Mouse (Mus musculus): ENCODE data around the gene Cel. TPM values are rescaled to one million over a fixed set of nuclear protein-coding genes. Genes with fewer than 3 reads are reported as not detected.
A peak's percentile ranks its signal among the peaks of the same experiment; 100 is the strongest.
"Not testable (repeated sequence)": the region's sequence is repeated elsewhere in the genome, so short reads cannot be mapped to it uniquely, and the experiment has no call there.

Cel gene
- total and polyA plus RNA-seq, 2 experiments, result 0.11 to 70.5 TPM

GRCm38 (mm10) chr2:28518231-28518630, 45.0 kb downstream of the Cel start:
- Histone ChIP-seq H3K79me2 (ENCODE audit: control insufficient read depth, insufficient read depth, low read length) (no peaks in the 10 kb centered on the region), H3K27ac (replicated peaks; ENCODE audit: insufficient read depth, low read depth, low read length) (no peak overlapping the region), H3K9ac (ENCODE audit: low read depth, low read length) (no peak overlapping the region), H3K36me3 (ENCODE audit: control insufficient read depth, insufficient read depth, low read length) (no peaks in the 10 kb centered on the region), H3K4me3 (ENCODE audit: insufficient read depth, low read depth, low read length) (no peak overlapping the region), H3K4me1 (ENCODE audit: control insufficient read depth, insufficient read depth, low read length) (peaks cover 4% of the 10 kb centered on the region), H3K27me3 (ENCODE audit: control insufficient read depth, insufficient read depth, low read length) (no peaks in the 10 kb centered on the region)
- 83% methylated on average over 2 of the region's 2 CpGs for WGBS
- no peak for DNase-seq (ENCODE audit: extremely low read depth, low read depth, low spot score)
- TF ChIP-seq POLR2A (IDR thresholded peaks at IDR 0.05; ENCODE audit: extremely low read depth, insufficient read depth, low read length), result no peak
- no peak for TF ChIP-seq CTCF (IDR thresholded peaks at IDR 0.05; ENCODE audit: low read depth, low read length)

- no peaks in the 10 kb centered on the region for H3K36me3 ChIP-seq (ENCODE audit: control insufficient read depth, insufficient read depth, low read length)
- no peaks in the 10 kb centered on the region for H3K79me2 ChIP-seq (ENCODE audit: control insufficient read depth, insufficient read depth, low read length)
- H3K27ac ChIP-seq (replicated peaks; ENCODE audit: insufficient read depth, low read depth, low read length), result no peak overlapping the region
- no peak overlapping the region for H3K9ac ChIP-seq (ENCODE audit: low read depth, low read length)
- peak; percentile 84 for DNase-seq (ENCODE audit: extremely low read depth, low read depth, low spot score)
- no peak overlapping the region for H3K4me3 ChIP-seq (ENCODE audit: insufficient read depth, low read depth, low read length)
- H3K4me1 ChIP-seq (ENCODE audit: control insufficient read depth, insufficient read depth, low read length), result peaks cover 4% of the 10 kb centered on the region
- WGBS, result 22% methylated on average over 5 of the region's 5 CpGs
- peak; percentile 96 for TF ChIP-seq CTCF (IDR thresholded peaks at IDR 0.05; ENCODE audit: low read depth, low read length)
- no peak for TF ChIP-seq POLR2A (IDR thresholded peaks at IDR 0.05; ENCODE audit: extremely low read depth, insufficient read depth, low read length)
- no peaks in the 10 kb centered on the region for H3K27me3 ChIP-seq (ENCODE audit: control insufficient read depth, insufficient read depth, low read length)
Measured at GRCm38 (mm10) chr2:28517206-28517909, 45.8 kb downstream of the Cel start.

- no peaks in the 10 kb centered on the region for H3K27me3 ChIP-seq (ENCODE audit: control insufficient read depth, insufficient read depth, low read length)
- peak; percentile 25 for DNase-seq (ENCODE audit: extremely low read depth, low read depth, low spot score)
- no peaks in the 10 kb centered on the region for H3K79me2 ChIP-seq (ENCODE audit: control insufficient read depth, insufficient read depth, low read length)
- WGBS, result 17% methylated on average over 5 of the region's 5 CpGs
- peaks cover 4% of the 10 kb centered on the region for H3K4me1 ChIP-seq (ENCODE audit: control insufficient read depth, insufficient read depth, low read length)
- H3K4me3 ChIP-seq (ENCODE audit: insufficient read depth, low read depth, low read length), result no peak overlapping the region
- TF ChIP-seq POLR2A (IDR thresholded peaks at IDR 0.05; ENCODE audit: extremely low read depth, insufficient read depth, low read length) (no peak), CTCF (IDR thresholded peaks at IDR 0.05; ENCODE audit: low read depth, low read length) (peak; percentile 83)
- H3K9ac ChIP-seq (ENCODE audit: low read depth, low read length), result no peak overlapping the region
- H3K36me3 ChIP-seq (ENCODE audit: control insufficient read depth, insufficient read depth, low read length), result no peaks in the 10 kb centered on the region
- no peak overlapping the region for H3K27ac ChIP-seq (replicated peaks; ENCODE audit: insufficient read depth, low read depth, low read length)
Measured at GRCm38 (mm10) chr2:28514489-28514888, 48.7 kb downstream of the Cel start.

- 9% methylated on average over 47 of the region's 47 CpGs for WGBS
- peaks cover 4% of the 10 kb centered on the region for H3K4me1 ChIP-seq (ENCODE audit: control insufficient read depth, insufficient read depth, low read length)
- no peak for DNase-seq (ENCODE audit: extremely low read depth, low read depth, low spot score)
- H3K9ac ChIP-seq (ENCODE audit: low read depth, low read length), result peak overlapping the region; percentile 44; the same call in 1 of the 2 replicates
- no peaks in the 10 kb centered on the region for H3K27me3 ChIP-seq (ENCODE audit: control insufficient read depth, insufficient read depth, low read length)
- TF ChIP-seq POLR2A (IDR thresholded peaks at IDR 0.05; ENCODE audit: extremely low read depth, insufficient read depth, low read length) (no peak), CTCF (IDR thresholded peaks at IDR 0.05; ENCODE audit: low read depth, low read length) (no peak)
- H3K79me2 ChIP-seq (ENCODE audit: control insufficient read depth, insufficient read depth, low read length), result no peaks in the 10 kb centered on the region
- no peaks in the 10 kb centered on the region for H3K36me3 ChIP-seq (ENCODE audit: control insufficient read depth, insufficient read depth, low read length)
- H3K4me3 ChIP-seq (ENCODE audit: insufficient read depth, low read depth, low read length), result peak overlapping the region; percentile 52; the same call in 1 of the 2 replicates
- H3K27ac ChIP-seq (replicated peaks; ENCODE audit: insufficient read depth, low read depth, low read length), result no peak overlapping the region
Measured at GRCm38 (mm10) chr2:28513431-28514370, 49.5 kb downstream of the Cel start.

GRCm38 (mm10) chr2:28512798-28513401, 50.3 kb downstream of the Cel start, which contains the start of gene Ralgds:
Gene Ralgds, plus strand, starts transcription at chr2:28513125.
- Histone ChIP-seq H3K4me3 (ENCODE audit: insufficient read depth, low read depth, low read length) (peak within 1 kb of the TSS; percentile 52; the same call in 1 of the 2 replicates), H3K27me3 (ENCODE audit: control insufficient read depth, insufficient read depth, low read length) (no peaks in the 10 kb centered on the region), H3K27ac (replicated peaks; ENCODE audit: insufficient read depth, low read depth, low read length) (no peak within 1 kb of the TSS), H3K9ac (ENCODE audit: low read depth, low read length) (peak within 1 kb of the TSS; percentile 44; the same call in 1 of the 2 replicates), H3K4me1 (ENCODE audit: control insufficient read depth, insufficient read depth, low read length) (peaks cover 4% of the 10 kb centered on the region), H3K36me3 (ENCODE audit: control insufficient read depth, insufficient read depth, low read length) (no peaks in the 10 kb centered on the region), H3K79me2 (ENCODE audit: control insufficient read depth, insufficient read depth, low read length) (no peaks in the 10 kb centered on the region)
- no peak for DNase-seq (ENCODE audit: extremely low read depth, low read depth, low spot score)
- WGBS, result 2% methylated on average over 62 of the region's 71 CpGs
- TF ChIP-seq CTCF (IDR thresholded peaks at IDR 0.05; ENCODE audit: low read depth, low read length) (no peak), POLR2A (IDR thresholded peaks at IDR 0.05; ENCODE audit: extremely low read depth, insufficient read depth, low read length) (no peak)

- not testable (repeated sequence) for H3K36me3 ChIP-seq (ENCODE audit: control insufficient read depth, insufficient read depth, low read length); H3K27ac ChIP-seq (replicated peaks; ENCODE audit: insufficient read depth, low read depth, low read length); DNase-seq (ENCODE audit: extremely low read depth, low read depth, low spot score); H3K27me3 ChIP-seq (ENCODE audit: control insufficient read depth, insufficient read depth, low read length); H3K9ac ChIP-seq (ENCODE audit: low read depth, low read length); H3K79me2 ChIP-seq (ENCODE audit: control insufficient read depth, insufficient read depth, low read length); H3K4me1 ChIP-seq (ENCODE audit: control insufficient read depth, insufficient read depth, low read length); H3K4me3 ChIP-seq (ENCODE audit: insufficient read depth, low read depth, low read length)
- WGBS, result 58% methylated on average over 5 of the region's 5 CpGs
Measured at GRCm38 (mm10) chr2:28511600-28511999, 51.6 kb downstream of the Cel start.

All from liver, adult 2 months (tissue).